Mouse (Mus musculus): ENCODE data around the gene Afmid.
A peak's percentile ranks its signal among the peaks of the same experiment; 100 is the strongest.
"Not testable (repeated sequence)": the region's sequence is repeated elsewhere in the genome, so short reads cannot be mapped to it uniquely, and the experiment has no call there.

Gene Afmid

DNA sequence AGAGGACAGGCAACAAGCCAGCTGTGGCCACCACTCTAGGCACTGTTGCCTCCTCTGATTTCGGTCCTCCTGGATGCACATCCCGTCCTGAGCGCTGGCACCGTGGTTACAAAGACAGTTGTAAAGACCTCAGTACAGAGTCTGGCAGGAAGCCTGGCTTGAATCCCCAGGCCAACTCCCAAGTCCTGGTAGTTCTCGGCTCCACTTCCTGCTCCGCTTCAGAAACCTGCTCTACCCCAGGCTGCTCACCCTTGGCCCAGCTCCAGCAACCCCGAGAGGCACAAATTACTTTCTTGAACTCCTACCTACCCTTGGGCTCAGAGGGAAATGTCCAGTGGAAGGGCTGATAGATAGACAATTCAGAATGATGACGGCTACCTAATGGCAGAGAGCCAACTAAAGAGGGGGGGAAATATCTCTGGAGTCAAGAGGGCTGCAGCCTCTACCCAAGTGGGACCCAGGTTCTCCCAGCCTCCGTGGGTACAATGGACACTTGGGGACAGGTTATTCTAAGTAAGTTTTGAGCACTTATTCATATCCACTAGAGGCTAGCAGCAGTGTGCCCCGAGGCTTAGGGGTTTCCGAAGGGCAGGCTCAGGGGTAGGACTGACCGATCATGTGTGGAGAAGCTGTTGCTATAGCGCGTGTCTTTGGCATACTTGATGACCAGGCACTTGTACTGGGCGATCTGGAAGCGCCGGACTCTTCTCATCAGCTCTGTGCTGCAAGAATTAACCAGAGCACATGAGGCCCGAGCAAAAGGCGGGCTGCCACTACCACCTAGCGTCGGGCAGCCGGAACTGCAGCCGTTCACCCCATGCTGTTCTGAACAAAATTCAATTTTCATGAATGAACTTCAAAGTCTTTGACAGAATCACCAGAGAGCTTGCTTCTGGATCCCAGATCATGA, 1.4 kb upstream of the Afmid start:
- peak; percentile 62 for DNase-seq (ENCODE audit: low read depth, low spot score)

- no peak for DNase-seq (ENCODE audit: low read depth, low spot score)
Observed at GRCm38 (mm10) chr11:117826164-117826563, 440 bp downstream of the Afmid start.

DNA sequence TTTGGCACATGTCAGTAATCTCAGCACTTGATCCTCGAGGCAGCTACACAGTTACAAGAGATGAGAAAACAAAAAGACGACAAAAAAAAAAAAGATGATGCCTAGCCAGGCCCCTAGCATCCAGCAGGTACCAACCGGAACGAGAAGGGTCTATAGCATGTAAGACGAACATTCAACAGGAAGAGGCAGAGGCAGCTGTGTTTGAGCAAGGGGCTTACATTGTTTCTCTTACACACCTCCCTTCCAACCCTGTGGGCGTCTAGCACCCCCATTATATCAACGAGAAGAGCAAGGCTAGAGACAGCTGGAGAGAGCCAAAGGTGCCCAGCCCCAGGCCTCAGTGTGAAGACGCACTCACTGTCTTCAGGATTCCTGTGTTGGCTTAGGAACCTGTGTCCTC, 1.2 kb downstream of the Afmid start:
- no peak for DNase-seq (ENCODE audit: low read depth, low spot score)

GRCm38 (mm10) chr11:117827386-117827785, 1.7 kb downstream of the Afmid start:
- DNase-seq (ENCODE audit: low read depth, low spot score) = no peak

- no peak for DNase-seq (ENCODE audit: low read depth, low spot score)
Observed at GRCm38 (mm10) chr11:117828149-117828887, 2.6 kb downstream of the Afmid start.

GRCm38 (mm10) chr11:117828888-117829604, 3.3 kb downstream of the Afmid start:
- DNase-seq (ENCODE audit: low read depth, low spot score) = no peak

DNA sequence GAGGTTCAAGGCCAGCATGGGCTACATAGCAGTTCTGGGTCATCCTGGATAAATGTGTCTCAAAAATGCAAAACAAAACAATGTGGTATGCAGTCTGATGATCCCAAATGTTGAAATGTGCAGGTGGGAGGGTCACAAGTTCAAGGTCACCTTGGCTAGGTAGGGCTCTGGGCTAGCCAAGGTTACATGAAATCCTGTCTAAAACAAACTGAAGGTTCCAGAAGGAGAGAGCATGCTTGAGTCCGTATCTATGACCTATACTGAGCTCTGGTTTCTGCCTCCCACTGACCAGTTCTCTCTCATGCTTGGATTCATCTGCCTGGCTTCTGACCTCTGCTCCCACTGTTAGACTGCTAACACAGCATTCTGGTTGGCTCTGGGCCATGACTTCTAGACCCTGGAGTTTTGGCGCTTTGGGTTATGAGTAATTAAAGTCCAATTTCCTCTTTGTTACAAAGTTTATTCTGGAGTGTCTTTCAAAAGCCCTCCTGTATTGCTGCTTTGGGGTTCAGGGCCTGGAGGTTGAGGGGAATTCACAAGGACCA, 4.0 kb downstream of the Afmid start:
- DNase-seq (ENCODE audit: low read depth, low spot score) = no peak

GRCm38 (mm10) chr11:117830401-117830800, 4.7 kb downstream of the Afmid start:
- DNase-seq (ENCODE audit: low read depth, low spot score) = no peak

- DNase-seq (ENCODE audit: low read depth, low spot score) = peak; percentile 54
Observed at GRCm38 (mm10) chr11:117832086-117832969, 6.6 kb downstream of the Afmid start.

- DNase-seq (ENCODE audit: low read depth, low spot score) = not testable (repeated sequence)
Observed at GRCm38 (mm10) chr11:117833509-117833908, 7.8 kb downstream of the Afmid start.

DNA sequence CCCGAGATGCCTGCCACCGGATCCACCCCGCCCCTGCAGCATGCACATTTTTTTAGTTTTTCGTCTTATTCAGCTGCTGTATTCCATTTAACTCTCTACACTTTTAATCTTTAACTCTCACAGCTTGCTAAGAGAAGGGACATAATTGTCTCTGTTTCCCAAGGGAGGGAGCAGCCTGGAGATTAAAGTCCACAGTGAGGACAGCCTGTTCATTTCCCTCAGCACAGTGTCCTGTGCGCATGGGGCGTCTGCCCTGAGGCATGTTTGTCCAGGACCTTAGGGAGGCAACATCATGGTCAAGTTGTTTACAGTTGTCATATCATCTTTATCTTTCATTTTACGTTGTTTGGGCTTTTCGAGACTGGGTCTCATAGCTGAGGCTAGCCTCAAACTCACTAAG, 8.4 kb downstream of the Afmid start:
- DNase-seq (ENCODE audit: low read depth, low spot score) = no peak

- DNase-seq (ENCODE audit: low read depth, low spot score) = no peak
Observed at GRCm38 (mm10) chr11:117836306-117836705, 10.6 kb downstream of the Afmid start.

GRCm38 (mm10) chr11:117838572-117838971, 12.8 kb downstream of the Afmid start:
- no peak for DNase-seq (ENCODE audit: low read depth, low spot score)

DNA sequence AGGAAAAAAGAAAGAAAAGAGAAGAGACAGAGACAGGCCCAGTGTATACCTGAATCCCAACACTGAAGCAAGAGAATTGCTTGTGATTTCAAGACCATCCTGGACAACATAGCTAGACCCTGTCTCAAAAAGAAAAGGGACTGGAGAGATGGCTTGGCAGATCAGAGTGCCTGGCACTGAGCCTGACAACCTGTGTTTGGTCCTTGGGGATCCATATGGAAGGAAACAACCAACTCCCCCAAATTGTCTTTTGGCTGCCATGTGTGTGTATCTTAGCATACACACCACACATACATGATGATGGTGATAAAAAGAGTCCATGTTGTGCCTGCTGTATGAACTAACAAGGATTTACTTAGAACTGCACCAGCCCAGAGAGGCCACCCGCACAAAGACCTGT, 13.3 kb downstream of the Afmid start:
- no peak for DNase-seq (ENCODE audit: low read depth, low spot score)

DNA sequence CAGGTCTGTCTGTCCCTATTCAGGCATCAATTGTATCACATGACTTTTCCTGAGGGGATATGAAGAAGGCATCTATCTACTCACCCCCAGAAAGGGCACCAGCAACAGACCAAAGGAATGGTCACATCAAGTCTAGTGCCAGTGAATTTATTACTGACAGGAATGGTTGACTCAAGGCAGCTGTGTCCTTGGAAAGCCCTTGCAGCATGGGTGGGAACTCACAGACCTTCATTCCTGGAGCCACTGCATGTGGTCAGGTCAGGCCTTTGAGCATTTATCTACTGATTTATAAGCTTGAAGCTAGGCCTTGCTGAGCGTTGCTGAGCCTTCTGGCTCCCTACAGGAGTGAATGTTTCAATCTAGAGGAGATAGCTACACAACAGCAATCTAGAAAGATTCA, 15.2 kb downstream of the Afmid start:
- no peak for DNase-seq (ENCODE audit: low read depth, low spot score)

GRCm38 (mm10) chr11:117843434-117843833, 17.7 kb downstream of the Afmid start:
- DNase-seq (ENCODE audit: low read depth, low spot score) = no peak

GRCm38 (mm10) chr11:117844997-117845396, 19.3 kb downstream of the Afmid start:
- DNase-seq (ENCODE audit: low read depth, low spot score) = no peak

- no peak for DNase-seq (ENCODE audit: low read depth, low spot score)
Observed at GRCm38 (mm10) chr11:117845651-117846050, 19.9 kb downstream of the Afmid start.

DNA sequence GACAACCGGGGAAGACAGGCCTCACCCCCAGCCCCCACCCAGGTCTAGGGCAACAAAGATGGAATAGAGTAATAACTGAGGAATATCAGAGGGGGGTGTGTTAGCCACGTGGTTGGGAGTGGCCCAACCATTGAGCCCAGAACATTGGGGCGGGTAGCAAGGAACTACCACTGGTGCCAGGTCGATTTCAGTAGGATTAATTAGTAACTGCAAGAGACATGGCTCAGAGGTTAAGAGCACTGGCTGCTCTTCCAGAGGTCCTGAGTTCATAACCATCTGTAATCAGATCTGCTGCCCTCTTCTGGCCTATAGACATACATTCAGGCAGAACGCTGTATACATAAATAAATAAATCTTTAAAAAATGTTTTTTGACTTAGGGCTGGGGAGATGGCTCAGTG, 20.9 kb downstream of the Afmid start:
- DNase-seq (ENCODE audit: low read depth, low spot score) = no peak

GRCm38 (mm10) chr11:117847593-117848215, 22.0 kb downstream of the Afmid start:
- no peak for DNase-seq (ENCODE audit: low read depth, low spot score)

All from retina, postnatal 7 days (tissue).